Mouse (Mus musculus) thymus, postnatal 10 days (tissue): ENCODE measurements around the gene Tlr8.

Experiments
- DNase-seq, 2 experiments: peaks; one replicate each; pipeline ENCODE4 v3.0.0; 2021; ENCODE audit warnings: low spot score in 2 of 2

The Tlr8 gene

DNA sequence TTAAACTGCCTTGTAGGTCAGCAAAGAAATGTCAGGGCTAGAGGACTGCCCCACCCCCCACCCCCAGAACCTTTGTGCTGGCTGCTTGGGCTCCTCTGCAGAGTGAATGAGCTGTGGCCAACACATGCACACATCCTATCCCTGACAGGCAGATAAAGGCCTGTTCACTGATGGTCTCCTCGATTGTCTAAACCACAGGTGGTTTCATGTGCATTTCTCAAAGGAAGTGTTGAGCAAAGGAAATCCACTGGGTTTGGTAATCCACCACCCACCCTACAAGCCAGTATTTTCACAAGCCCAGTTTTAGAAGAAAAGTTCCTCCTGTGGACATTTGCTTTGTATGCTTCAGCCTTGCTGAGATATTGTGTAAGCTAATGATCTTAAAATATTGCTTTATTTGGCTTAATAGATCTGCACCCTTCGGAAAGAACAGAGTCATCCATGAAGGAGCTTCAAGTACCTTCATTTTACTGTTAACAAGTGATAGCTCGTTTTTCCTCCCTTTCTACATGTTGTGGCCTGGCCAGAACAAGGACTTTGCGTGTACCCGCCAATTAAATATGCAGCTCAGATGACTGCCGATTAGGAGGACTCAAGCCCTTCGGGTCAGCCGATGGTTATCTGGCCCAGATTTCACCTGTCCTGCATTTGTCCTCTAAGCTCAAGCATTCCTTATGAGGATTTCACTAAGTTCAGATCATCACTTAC, 58.2 kb downstream of the Tlr8 start:
- DNase-seq, result no peak

DNA sequence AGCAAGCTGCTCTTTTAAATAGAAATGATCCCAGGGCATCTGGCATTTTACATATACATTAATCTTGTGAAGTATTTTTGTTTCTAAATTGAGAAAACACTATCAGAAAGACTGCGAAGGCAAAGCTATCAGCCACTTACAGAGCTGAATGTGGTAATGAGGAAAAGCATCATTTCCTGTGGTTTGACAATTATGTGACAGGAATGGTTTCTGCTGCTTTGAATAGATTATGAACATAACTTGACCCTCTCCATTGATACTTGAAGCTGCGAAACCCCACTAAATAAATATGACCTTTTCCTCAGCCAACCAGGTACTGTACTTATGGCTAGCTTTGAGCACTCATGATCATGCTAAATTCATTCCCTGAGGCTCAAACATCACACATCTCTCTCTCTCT, 62.8 kb downstream of the Tlr8 start:
- no peak for DNase-seq

DNA sequence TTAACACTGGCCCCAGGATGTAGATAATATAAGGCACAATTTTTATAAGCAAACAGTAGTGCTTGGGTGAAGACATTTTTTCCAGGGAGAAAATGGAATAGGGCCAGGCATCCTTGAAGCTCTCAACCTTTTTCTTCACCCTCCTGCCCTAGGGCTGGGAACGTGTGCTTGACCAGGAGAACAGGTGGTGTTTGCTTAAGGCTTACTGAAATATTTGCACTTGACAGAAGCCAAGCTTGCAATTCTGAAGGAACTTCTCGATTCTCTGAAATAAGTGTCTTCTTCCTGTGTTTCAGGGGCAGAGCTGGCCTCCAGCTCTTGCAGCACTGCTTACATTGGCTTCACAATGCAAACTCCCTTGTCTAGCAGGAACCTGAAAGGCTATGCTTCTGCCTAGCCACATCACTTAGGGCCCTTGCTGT, 68.9 kb downstream of the Tlr8 start:
- no peak for DNase-seq
